Comparison of ENCODE assay signal across 8 mouse cellular contexts in the genomic region with DNA sequence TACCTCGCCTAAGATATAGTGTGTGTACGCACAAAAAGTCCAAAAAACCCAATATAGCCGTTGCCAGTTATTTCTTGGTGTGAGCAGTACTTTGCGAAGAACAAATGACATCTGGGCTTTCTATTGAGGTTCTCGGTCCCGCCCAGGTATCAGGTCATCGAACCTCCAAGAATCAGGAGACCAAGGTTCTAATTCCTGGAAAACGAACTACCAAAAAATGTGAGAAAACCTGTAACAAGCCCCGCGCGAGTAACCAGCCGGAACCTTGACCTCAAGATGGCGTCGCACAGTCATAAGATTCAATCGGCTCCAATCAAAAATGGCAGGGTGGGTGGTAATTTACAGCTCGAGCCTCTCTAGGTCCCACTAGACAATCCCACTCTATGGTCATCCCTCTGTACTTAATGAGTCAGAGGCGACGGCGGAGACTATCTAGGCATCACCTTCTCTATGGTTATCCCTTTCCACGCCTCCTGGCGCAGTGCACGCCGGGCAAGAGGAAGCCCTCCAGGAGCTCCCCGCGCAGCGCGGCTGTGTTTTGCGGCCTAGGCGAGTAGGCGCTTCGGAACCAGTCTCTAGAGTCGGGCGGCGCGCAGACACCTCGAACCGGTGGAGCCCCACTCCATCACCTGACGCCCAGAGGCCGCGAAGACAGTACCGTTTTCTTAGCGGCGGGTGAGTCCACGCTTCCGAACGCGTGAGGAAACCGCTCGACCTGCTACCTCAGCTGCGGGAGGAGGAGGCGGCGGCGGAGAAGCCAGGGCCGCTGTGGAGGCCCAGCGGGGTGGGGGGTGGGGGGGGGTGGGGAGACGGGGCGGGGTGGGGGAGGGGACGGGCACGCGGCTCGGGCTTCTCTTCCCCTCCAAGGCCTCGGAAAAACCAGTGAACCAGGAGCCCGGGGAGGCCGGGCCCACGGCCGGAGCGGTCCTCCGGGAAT. TPM values are rescaled to one million over a fixed set of nuclear protein-coding genes. Genes with fewer than 3 reads are reported as not detected.
DNase-seq lines count a peak whose midpoint lies in the region; ATAC-seq and TF ChIP-seq lines count a peak whose summit lies in the region.

No protein-coding gene starts in this region.

- peaks cover 20% of the 10 kb centered on the region for H3K36me3 ChIP-seq in embryonic facial prominence, embryonic 14.5 days (ENCODE audit: control insufficient read depth, insufficient read depth, low read length)
- H3K36me3 ChIP-seq in heart, adult 2 months (ENCODE audit: control insufficient read depth, insufficient read depth, low read length): peaks cover 16% of the 10 kb centered on the region
- H3K36me3 ChIP-seq in limb, embryonic 13.5 days: peaks cover 17% of the 10 kb centered on the region
- no peaks in the 10 kb centered on the region; the same call in 1 of the 2 replicates for H3K36me3 ChIP-seq in midbrain, embryonic 16.5 days (ENCODE audit: control insufficient read depth, insufficient read depth, low read length)

- peak overlapping the region; percentile 99 for H3K4me3 ChIP-seq in embryonic facial prominence, embryonic 14.5 days (ENCODE audit: low read depth, low read length)
- H3K4me3 ChIP-seq in heart, adult 2 months: peak overlapping the region; percentile 70
- H3K4me3 ChIP-seq in limb, embryonic 13.5 days: peak overlapping the region; percentile 96
- H3K4me3 ChIP-seq in midbrain, embryonic 16.5 days (ENCODE audit: low read depth, low read length): peak overlapping the region; percentile 95

- 1% methylated on average over 45 of the region's 68 CpGs for WGBS in embryonic facial prominence, embryonic 14.5 days
- WGBS in heart, adult 2 months: under 1% methylated on average over 60 of the region's 68 CpGs
- WGBS in limb, embryonic 13.5 days: under 1% methylated on average over 61 of the region's 68 CpGs
- under 1% methylated on average over 60 of the region's 68 CpGs for WGBS in midbrain, embryonic 16.5 days

- no peaks in the 10 kb centered on the region for H3K27me3 ChIP-seq in embryonic facial prominence, embryonic 14.5 days (replicated peaks; ENCODE audit: control insufficient read depth, insufficient read depth, low read length)
- H3K27me3 ChIP-seq in heart, adult 2 months (ENCODE audit: control insufficient read depth, insufficient read depth, low read length): no peaks in the 10 kb centered on the region
- H3K27me3 ChIP-seq in limb, embryonic 13.5 days: no peaks in the 10 kb centered on the region
- no peaks in the 10 kb centered on the region for H3K27me3 ChIP-seq in midbrain, embryonic 16.5 days (ENCODE audit: control insufficient read depth, insufficient read depth, low read depth, low read length)

- peak; percentile 88 for TF ChIP-seq POLR2A in heart, adult 2 months (IDR thresholded peaks at IDR 0.05; ENCODE audit: insufficient read depth, low read depth, low read length)

- peak; percentile 67 for TF ChIP-seq EP300 in heart, adult 2 months (IDR thresholded peaks at IDR 0.05; ENCODE audit: insufficient read depth, low read depth, low read length)

- ATAC-seq in embryonic facial prominence, embryonic 14.5 days (ENCODE audit: low read depth): peak; percentile 100
- peak; percentile 100 for ATAC-seq in limb, embryonic 13.5 days (ENCODE audit: low FRiP score, low read depth)
- peak; percentile 100 for ATAC-seq in midbrain, embryonic 16.5 days

- peaks cover 3% of the 10 kb centered on the region; the same call in 1 of the 2 replicates for H3K79me2 ChIP-seq in heart, adult 2 months (replicated peaks; ENCODE audit: control insufficient read depth, insufficient read depth, low read length)

- peak overlapping the region; percentile 98 for H3K9ac ChIP-seq in embryonic facial prominence, embryonic 14.5 days (ENCODE audit: low read depth, low read length)
- peak overlapping the region; percentile 96 for H3K9ac ChIP-seq in heart, adult 2 months (ENCODE audit: low read depth, low read length)
- H3K9ac ChIP-seq in limb, embryonic 13.5 days: peak overlapping the region; percentile 98
- peak overlapping the region; percentile 98 for H3K9ac ChIP-seq in midbrain, embryonic 16.5 days (ENCODE audit: low read depth, low read length)

- intact Hi-C loops in heart, adult 2 months (cut with DNase I): loop anchor here (5.0 to 10.0 kb wide), 2 partner anchors 55 to 653 kb away; a partner anchor contains a TSS

- H3K9me3 ChIP-seq in embryonic facial prominence, embryonic 14.5 days (ENCODE audit: control insufficient read depth, low read length): no peaks in the 10 kb centered on the region
- no peaks in the 10 kb centered on the region for H3K9me3 ChIP-seq in limb, embryonic 13.5 days
- H3K9me3 ChIP-seq in midbrain, embryonic 16.5 days (replicated peaks; ENCODE audit: control insufficient read depth, low read length, poor library complexity, severe bottlenecking): no peaks in the 10 kb centered on the region

- H3K4me2 ChIP-seq in embryonic facial prominence, embryonic 14.5 days (ENCODE audit: low read depth, low read length): peak overlapping the region; percentile 79
- peak overlapping the region; percentile 68 for H3K4me2 ChIP-seq in limb, embryonic 13.5 days (replicated peaks)
- H3K4me2 ChIP-seq in midbrain, embryonic 16.5 days (ENCODE audit: low read length): peak overlapping the region; percentile 73

- H3K27ac ChIP-seq in embryonic facial prominence, embryonic 14.5 days (replicated peaks; ENCODE audit: low read depth, low read length): peak overlapping the region; percentile 94
- H3K27ac ChIP-seq in heart, adult 2 months: peak overlapping the region; percentile 93
- H3K27ac ChIP-seq in limb, embryonic 13.5 days: peak overlapping the region; percentile 95
- peak overlapping the region; percentile 91 for H3K27ac ChIP-seq in midbrain, embryonic 16.5 days (ENCODE audit: low read length)

- peak; percentile 44 for TF ChIP-seq CTCF in heart, adult 2 months (IDR thresholded peaks at IDR 0.05)

- H3K4me1 ChIP-seq in embryonic facial prominence, embryonic 14.5 days (ENCODE audit: control insufficient read depth, insufficient read depth, low read length): peaks cover 7% of the 10 kb centered on the region; the same call in 1 of the 2 replicates
- H3K4me1 ChIP-seq in heart, adult 2 months (ENCODE audit: control insufficient read depth, insufficient read depth, low read length): peaks cover 5% of the 10 kb centered on the region; the same call in 1 of the 2 replicates
- peaks cover 7% of the 10 kb centered on the region; the same call in 1 of the 2 replicates for H3K4me1 ChIP-seq in limb, embryonic 13.5 days
- H3K4me1 ChIP-seq in midbrain, embryonic 16.5 days (ENCODE audit: control insufficient read depth, insufficient read depth, low read length): peaks cover 12% of the 10 kb centered on the region

- peak; percentile 98 for DNase-seq in 3T3-L1 (ENCODE audit: low read depth, low spot score)
- peak; percentile 78 to 92 for DNase-seq in adrenal gland, postnatal 4 days (ENCODE audit: low spot score in 2 of 2)
- DNase-seq in embryonic facial prominence, embryonic 14.5 days (ENCODE audit: low spot score): peak; percentile 99
- DNase-seq in heart, adult 2 months: peak; percentile 94 to 97
- DNase-seq in kidney, adult 8-10 months: peak; percentile 98 to 99
- peak; percentile 92 for DNase-seq in spleen, postnatal 10 days (ENCODE audit: low spot score in 2 of 2)

RNA-seq across cellular contexts. Expression of a gene that starts 1.0 kb away (rescaled TPM):
- total RNA-seq in adrenal gland, postnatal 4 days (2021): 100 to 1,000 TPM; 144 to 156 TPM
- polyA plus RNA-seq in embryonic facial prominence, embryonic 14.5 days (2014; fragmentation: Nextera tagmentation; extraction: Ambion mirVana): 181 and 204 TPM in 2 replicates
- total RNA-seq in heart, adult 2 months (2021): 10 to 100 TPM; 37.3 to 49.6 TPM
- polyA plus RNA-seq in heart, adult 2 months (2012; rRNA removed): 27.4 and 58.5 TPM in 2 replicates
- 318 and 324 TPM in 2 replicates for polyA plus RNA-seq in limb, embryonic 13.5 days (2015; fragmentation: Nextera tagmentation; extraction: Ambion mirVana)
- 236 and 262 TPM in 2 replicates for polyA plus RNA-seq in midbrain, embryonic 16.5 days (2015; fragmentation: Nextera tagmentation; extraction: Ambion mirVana)

RNA-seq across cellular contexts. Expression of a gene that starts 35.0 kb away (rescaled TPM):
- total RNA-seq in adrenal gland, postnatal 4 days (2021): 10 to 100 TPM; 49.4 to 52.5 TPM
- 18.6 TPM in 2 replicates for polyA plus RNA-seq in embryonic facial prominence, embryonic 14.5 days (2014; fragmentation: Nextera tagmentation; extraction: Ambion mirVana)
- 10 to 100 TPM; 13.4 to 15.3 TPM for total RNA-seq in heart, adult 2 months (2021)
- polyA plus RNA-seq in heart, adult 2 months (2012; rRNA removed): 10.0 and 17.7 TPM in 2 replicates
- 24.5 and 26.1 TPM in 2 replicates for polyA plus RNA-seq in limb, embryonic 13.5 days (2015; fragmentation: Nextera tagmentation; extraction: Ambion mirVana)
- polyA plus RNA-seq in midbrain, embryonic 16.5 days (2015; fragmentation: Nextera tagmentation; extraction: Ambion mirVana): 27.3 and 28.6 TPM in 2 replicates

RNA-seq across cellular contexts. Expression of a gene that starts 55.9 kb away (rescaled TPM):
- total RNA-seq in adrenal gland, postnatal 4 days (2021): 10 to 100 TPM; 67.4 to 68.4 TPM
- 69.1 and 69.4 TPM in 2 replicates for polyA plus RNA-seq in embryonic facial prominence, embryonic 14.5 days (2014; fragmentation: Nextera tagmentation; extraction: Ambion mirVana)
- 10 to 100 TPM; 35.1 to 38.0 TPM for total RNA-seq in heart, adult 2 months (2021)
- polyA plus RNA-seq in heart, adult 2 months (2012; rRNA removed): 16.8 and 24.5 TPM in 2 replicates
- 60.1 TPM in 2 replicates for polyA plus RNA-seq in limb, embryonic 13.5 days (2015; fragmentation: Nextera tagmentation; extraction: Ambion mirVana)
- 72.7 and 74.9 TPM in 2 replicates for polyA plus RNA-seq in midbrain, embryonic 16.5 days (2015; fragmentation: Nextera tagmentation; extraction: Ambion mirVana)

Comparison
In these comparisons a context has a peak if more than half of its experiments do, and no peak if none do; other contexts are left out.
1. Peak in every context shown above with its lines: DNase-seq, ATAC-seq, H3K4me3 ChIP-seq and H3K27ac ChIP-seq.